Mouse (Mus musculus): ENCODE measurements around the gene Phrf1.

DNA sequence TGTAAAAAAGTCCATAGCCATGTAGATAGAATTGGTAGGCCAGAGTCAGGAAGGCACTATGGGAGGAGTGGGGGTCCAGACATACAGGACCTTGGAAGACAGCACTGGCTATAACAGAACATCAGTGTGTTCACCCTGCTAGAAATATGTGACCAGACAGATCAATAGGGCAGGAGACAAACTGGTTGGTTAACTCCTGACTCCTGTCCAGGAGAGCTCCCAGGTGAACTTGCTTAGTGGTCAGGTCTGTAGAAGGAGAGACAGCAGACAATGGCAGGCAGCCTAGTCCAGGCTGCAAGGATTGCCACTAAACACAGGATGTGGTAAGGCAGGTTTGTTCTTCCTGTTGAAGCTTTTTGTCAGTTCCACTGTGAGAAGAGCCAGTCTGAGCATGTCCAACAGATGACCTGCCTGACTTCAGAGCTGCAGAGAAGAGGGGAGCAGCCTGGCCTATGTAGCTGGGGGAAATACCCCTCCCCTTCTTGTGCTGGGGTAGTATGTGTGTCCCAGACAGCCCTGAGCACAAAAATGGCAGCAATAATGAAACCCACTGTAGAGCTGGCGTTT is 74.2 kb downstream of the Phrf1 start:
- TF ChIP-seq USF1 (IDR thresholded peaks at IDR 0.05; ENCODE audit: low read depth, low read length) = no peak
- TF ChIP-seq SMC3 (IDR thresholded peaks at IDR 0.05; ENCODE audit: low read depth, low read length) = no peak
- TF ChIP-seq CTCF (IDR thresholded peaks at IDR 0.05 in 2 of 3, conservative IDR thresholded peaks at IDR 0.05 in 1 of 3; ENCODE audit: control insufficient read depth in 1 of 3, insufficient read depth in 1 of 3, low read depth in 2 of 3, low read length in 3 of 3, poor library complexity in 1 of 3, severe bottlenecking in 1 of 3) = no peak
- TF ChIP-seq MYC (IDR thresholded peaks at IDR 0.05; ENCODE audit: low read depth, low read length) = no peak
- TF ChIP-seq EP300 (IDR thresholded peaks at IDR 0.05; ENCODE audit: low read depth in 1 of 2, low read length in 2 of 2) = no peak
- no peak for TF ChIP-seq HCFC1 (IDR thresholded peaks at IDR 0.05; ENCODE audit: low read depth, low read length)
- no peak for TF ChIP-seq UBTF (IDR thresholded peaks at IDR 0.05; ENCODE audit: borderline replicate concordance, insufficient read depth, low read depth, low read length)
- no peak for TF ChIP-seq KAT2A (conservative IDR thresholded peaks at IDR 0.05; ENCODE audit: low read depth, low read length)
- no peak for TF ChIP-seq ZC3H11A (IDR thresholded peaks at IDR 0.05; ENCODE audit: low read depth, low read length)

Data from MEL (cell line).